ENCODE assay signal across 8 mouse cellular contexts in genomic region chr4:120405144-120405805, GRCm38 (mm10). TPM values are rescaled to one million over a fixed set of nuclear protein-coding genes. Genes with fewer than 3 reads are reported as not detected.
DNase-seq lines count a peak whose midpoint lies in the region; ATAC-seq and TF ChIP-seq lines count a peak whose summit lies in the region.

TSS of gene Scmh1 (plus strand) at chr4:120405281.

- H3K36me3 ChIP-seq in E14TG2a.4 (ENCODE audit: insufficient read depth, low read length): no peaks in the 10 kb centered on the region
- H3K36me3 ChIP-seq in forebrain, embryonic 13.5 days (ENCODE audit: poor library complexity, severe bottlenecking): no peaks in the 10 kb centered on the region
- H3K36me3 ChIP-seq in heart, embryonic 16.5 days (ENCODE audit: control insufficient read depth, insufficient read depth): no peaks in the 10 kb centered on the region
- H3K36me3 ChIP-seq in liver, embryonic 15.5 days (replicated peaks): no peaks in the 10 kb centered on the region
- H3K36me3 ChIP-seq in neural tube, embryonic 11.5 days (ENCODE audit: control insufficient read depth, insufficient read depth, low read length): no peaks in the 10 kb centered on the region
- H3K36me3 ChIP-seq in stomach, postnatal 0 days (ENCODE audit: control insufficient read depth, insufficient read depth, low read length): no peaks in the 10 kb centered on the region

- DNase-seq in kidney, postnatal 25 days: peak; percentile 75 to 83
- DNase-seq in neural tube, embryonic 11.5 days (ENCODE audit: low spot score): peak; percentile 91
- peak; percentile 73 for DNase-seq in stomach, postnatal 0 days (ENCODE audit: low spot score)

- H3K4me3 ChIP-seq in E14TG2a.4 (replicated peaks; ENCODE audit: low read length): peak within 1 kb of the TSS; percentile 94
- H3K4me3 ChIP-seq in forebrain, embryonic 13.5 days: peak within 1 kb of the TSS; percentile 97
- peak within 1 kb of the TSS; percentile 99 for H3K4me3 ChIP-seq in heart, embryonic 16.5 days (ENCODE audit: low read length)
- H3K4me3 ChIP-seq in liver, embryonic 15.5 days (replicated peaks): peak within 1 kb of the TSS; percentile 98
- H3K4me3 ChIP-seq in neural tube, embryonic 11.5 days (ENCODE audit: low read depth, low read length): peak within 1 kb of the TSS; percentile 99
- peak within 1 kb of the TSS; percentile 99 for H3K4me3 ChIP-seq in stomach, postnatal 0 days (ENCODE audit: low read depth, low read length)

- H3K4me2 ChIP-seq in forebrain, embryonic 13.5 days: peak within 1 kb of the TSS; percentile 65
- H3K4me2 ChIP-seq in heart, embryonic 16.5 days (ENCODE audit: low read depth, low read length): peak within 1 kb of the TSS; percentile 64
- H3K4me2 ChIP-seq in liver, embryonic 15.5 days: peak within 1 kb of the TSS; percentile 85
- peak within 1 kb of the TSS; percentile 70 for H3K4me2 ChIP-seq in neural tube, embryonic 11.5 days (ENCODE audit: low read depth)
- peak within 1 kb of the TSS; percentile 60 for H3K4me2 ChIP-seq in stomach, postnatal 0 days (replicated peaks; ENCODE audit: low read depth)

- H3K27ac ChIP-seq in forebrain, embryonic 13.5 days: peak within 1 kb of the TSS; percentile 92
- peak within 1 kb of the TSS; percentile 99 for H3K27ac ChIP-seq in heart, embryonic 16.5 days (ENCODE audit: low read length)
- H3K27ac ChIP-seq in liver, embryonic 15.5 days (replicated peaks): peak within 1 kb of the TSS; percentile 89
- peak within 1 kb of the TSS; percentile 91 for H3K27ac ChIP-seq in neural tube, embryonic 11.5 days (ENCODE audit: low read depth, low read length)
- peak within 1 kb of the TSS; percentile 96 for H3K27ac ChIP-seq in stomach, postnatal 0 days (replicated peaks)

- H3K27me3 ChIP-seq in E14TG2a.4 (ENCODE audit: insufficient read depth, low read length): peaks cover 33% of the 10 kb centered on the region
- H3K27me3 ChIP-seq in forebrain, embryonic 13.5 days: peaks cover 9% of the 10 kb centered on the region; the same call in 1 of the 2 replicates
- H3K27me3 ChIP-seq in heart, embryonic 16.5 days (ENCODE audit: control insufficient read depth, insufficient read depth, low read length): no peaks in the 10 kb centered on the region
- no peaks in the 10 kb centered on the region for H3K27me3 ChIP-seq in liver, embryonic 15.5 days
- H3K27me3 ChIP-seq in neural tube, embryonic 11.5 days (ENCODE audit: control insufficient read depth, insufficient read depth, low read length): no peaks in the 10 kb centered on the region
- no peaks in the 10 kb centered on the region for H3K27me3 ChIP-seq in stomach, postnatal 0 days (ENCODE audit: control insufficient read depth, insufficient read depth, low read length)

- peak within 1 kb of the TSS; percentile 99 for H3K9ac ChIP-seq in forebrain, embryonic 13.5 days
- peak within 1 kb of the TSS; percentile 100 for H3K9ac ChIP-seq in heart, embryonic 16.5 days (ENCODE audit: low read length)
- peak within 1 kb of the TSS; percentile 92 for H3K9ac ChIP-seq in liver, embryonic 15.5 days
- peak within 1 kb of the TSS; percentile 99 for H3K9ac ChIP-seq in neural tube, embryonic 11.5 days (ENCODE audit: low read length)
- H3K9ac ChIP-seq in stomach, postnatal 0 days (ENCODE audit: low read length): peak within 1 kb of the TSS; percentile 99

- H3K9me3 ChIP-seq in E14TG2a.4 (ENCODE audit: low read length): no peaks in the 10 kb centered on the region
- H3K9me3 ChIP-seq in forebrain, embryonic 13.5 days (replicated peaks): no peaks in the 10 kb centered on the region
- no peaks in the 10 kb centered on the region for H3K9me3 ChIP-seq in heart, embryonic 16.5 days (replicated peaks; ENCODE audit: control insufficient read depth, low read length)
- H3K9me3 ChIP-seq in liver, embryonic 15.5 days (replicated peaks): no peaks in the 10 kb centered on the region
- no peaks in the 10 kb centered on the region for H3K9me3 ChIP-seq in neural tube, embryonic 11.5 days (ENCODE audit: control insufficient read depth, low read length)
- H3K9me3 ChIP-seq in stomach, postnatal 0 days (ENCODE audit: control insufficient read depth, low read length): no peaks in the 10 kb centered on the region

- no peak for TF ChIP-seq EP300 in stomach, postnatal 0 days (optimal IDR thresholded peaks at IDR 0.05)

- peaks cover 36% of the 10 kb centered on the region for H3K4me1 ChIP-seq in E14TG2a.4 (replicated peaks; ENCODE audit: low read depth, low read length)
- peaks cover 24% of the 10 kb centered on the region for H3K4me1 ChIP-seq in forebrain, embryonic 13.5 days
- peaks cover 16% of the 10 kb centered on the region for H3K4me1 ChIP-seq in heart, embryonic 16.5 days (ENCODE audit: control insufficient read depth, insufficient read depth, low read length)
- peaks cover 55% of the 10 kb centered on the region for H3K4me1 ChIP-seq in liver, embryonic 15.5 days (replicated peaks)
- peaks cover 7% of the 10 kb centered on the region for H3K4me1 ChIP-seq in neural tube, embryonic 11.5 days (ENCODE audit: control insufficient read depth, insufficient read depth, low read length)
- no peaks in the 10 kb centered on the region for H3K4me1 ChIP-seq in stomach, postnatal 0 days (replicated peaks; ENCODE audit: control insufficient read depth, insufficient read depth)

- WGBS in forebrain, embryonic 13.5 days: under 1% methylated on average over 71 of the region's 102 CpGs
- under 1% methylated on average over 84 of the region's 102 CpGs for WGBS in heart, embryonic 16.5 days
- WGBS in liver, embryonic 15.5 days (ENCODE audit: insufficient replicate concordance): under 1% methylated on average over 77 of the region's 102 CpGs
- WGBS in neural tube, embryonic 11.5 days: under 1% methylated on average over 71 of the region's 102 CpGs
- WGBS in stomach, postnatal 0 days: under 1% methylated on average over 41 of the region's 102 CpGs

- no peak for TF ChIP-seq CTCF in E14TG2a.4 (conservative IDR thresholded peaks at IDR 0.05; ENCODE audit: low read length)
- TF ChIP-seq CTCF in stomach, postnatal 0 days (IDR thresholded peaks at IDR 0.05; ENCODE audit: low read depth): peak; percentile 34; the same call in 1 of the 2 replicates

- peak; percentile 80 for ATAC-seq in cerebellum, adult (ENCODE audit: insufficient number of reproducible peaks, low FRiP score, low TSS enrichment)
- peak; percentile 89 for ATAC-seq in forebrain, embryonic 13.5 days
- peak; percentile 89 for ATAC-seq in heart, embryonic 16.5 days (replicated peaks; ENCODE audit: extremely low read depth, insufficient read depth, low FRiP score)
- peak; percentile 76 for ATAC-seq in liver, embryonic 15.5 days (ENCODE audit: insufficient read depth)
- peak; percentile 87 for ATAC-seq in neural tube, embryonic 11.5 days (ENCODE audit: insufficient read depth, low FRiP score, low TSS enrichment)
- ATAC-seq in stomach, postnatal 0 days (ENCODE audit: low FRiP score, low TSS enrichment): peak; percentile 91

RNA-seq across cellular contexts. Expression of gene Scmh1, which starts in this region (rescaled TPM):
- polyA plus RNA-seq in forebrain, embryonic 13.5 days (2015; fragmentation: Nextera tagmentation; extraction: Ambion mirVana): 48.9 and 49.7 TPM in 2 replicates
- 67.4 and 71.4 TPM in 2 replicates for polyA plus RNA-seq in heart, embryonic 16.5 days (2015; fragmentation: Nextera tagmentation; extraction: Ambion mirVana)
- 12.3 and 12.8 TPM in 2 replicates for polyA plus RNA-seq in liver, embryonic 15.5 days (2015; fragmentation: Nextera tagmentation; extraction: Ambion mirVana)
- polyA plus RNA-seq in neural tube, embryonic 11.5 days (2014; fragmentation: Nextera tagmentation; extraction: Ambion mirVana): 59.4 and 60.1 TPM in 2 replicates
- 35.6 and 38.7 TPM in 2 replicates for polyA plus RNA-seq in stomach, postnatal 0 days (2015; fragmentation: Nextera tagmentation; extraction: Ambion mirVana)

Comparison
In these comparisons a context has a peak if more than half of its experiments do, and no peak if none do; other contexts are left out.
1. Peak in every context shown above with its lines: DNase-seq, ATAC-seq, H3K4me3 ChIP-seq and H3K27ac ChIP-seq.